Mouse (Mus musculus) activated CD4-positive, CD25-positive, alpha-beta regulatory T cell, adult 4 months (primary cell): Measurements from ENCODE around the gene Slc16a2. TPM values are rescaled to one million over a fixed set of nuclear protein-coding genes. Genes with fewer than 3 reads are reported as not detected.
"Not testable (repeated sequence)": the region's sequence is repeated elsewhere in the genome, so short reads cannot be mapped to it uniquely, and the experiment has no call there.

Experiments used
- ATAC-seq: one replicate; pipeline ENCODE4 v1.8.0; 2017
- polyA plus RNA-seq, 2 experiments: library from polyadenylated mRNA; unstranded; fragments of 100-300 nt; shearing (Covaris generic); gene quantifications; one replicate each; pipeline ENCODE4 v1.2.1; 2017

Slc16a2 gene
- polyA plus RNA-seq, 2 experiments from 2014 or later = not detected

- ATAC-seq = no peak
Observed at GRCm38 (mm10) chrX:103733091-103733490, 88.7 kb downstream of the Slc16a2 start.

- ATAC-seq = no peak
Observed at GRCm38 (mm10) chrX:103732033-103732703, 89.6 kb downstream of the Slc16a2 start.

GRCm38 (mm10) chrX:103722437-103722836 is 99.3 kb downstream of the Slc16a2 start:
- ATAC-seq = no peak

- no peak for ATAC-seq
Observed at GRCm38 (mm10) chrX:103719618-103720185, 102.1 kb downstream of the Slc16a2 start.

- no peak for ATAC-seq
Observed at GRCm38 (mm10) chrX:103712922-103713321, 108.9 kb downstream of the Slc16a2 start.

GRCm38 (mm10) chrX:103709671-103710070 is 112.1 kb downstream of the Slc16a2 start:
- ATAC-seq = no peak

GRCm38 (mm10) chrX:103708592-103708991 is 113.2 kb downstream of the Slc16a2 start:
- no peak for ATAC-seq

- no peak for ATAC-seq
Observed at GRCm38 (mm10) chrX:103704611-103705010, 117.2 kb downstream of the Slc16a2 start.

GRCm38 (mm10) chrX:103704024-103704423 is 117.8 kb downstream of the Slc16a2 start:
- ATAC-seq = no peak

- ATAC-seq = no peak
Observed at GRCm38 (mm10) chrX:103697796-103698195, 124.0 kb downstream of the Slc16a2 start.

GRCm38 (mm10) chrX:103696081-103696519 is 125.7 kb downstream of the Slc16a2 start:
- no peak for ATAC-seq

GRCm38 (mm10) chrX:103695165-103695996 is 126.4 kb downstream of the Slc16a2 start:
- ATAC-seq = peak; percentile 84

GRCm38 (mm10) chrX:103694787-103695164 is 127.0 kb downstream of the Slc16a2 start:
- no peak for ATAC-seq

GRCm38 (mm10) chrX:103694381-103694780 is 127.4 kb downstream of the Slc16a2 start:
- no peak for ATAC-seq

GRCm38 (mm10) chrX:103692916-103693315 is 128.9 kb downstream of the Slc16a2 start:
- ATAC-seq = no peak

- ATAC-seq = no peak
Observed at GRCm38 (mm10) chrX:103688551-103688950, 133.2 kb downstream of the Slc16a2 start.

- no peak for ATAC-seq
Observed at GRCm38 (mm10) chrX:103674674-103675073, 147.1 kb downstream of the Slc16a2 start.

GRCm38 (mm10) chrX:103673761-103674160 is 148.0 kb downstream of the Slc16a2 start:
- no peak for ATAC-seq

- ATAC-seq = no peak
Observed at GRCm38 (mm10) chrX:103670245-103670644, 151.5 kb downstream of the Slc16a2 start.

GRCm38 (mm10) chrX:103664445-103664844 is 157.3 kb downstream of the Slc16a2 start:
- ATAC-seq = not testable (repeated sequence)

- ATAC-seq = no peak
Observed at GRCm38 (mm10) chrX:103658985-103659384, 162.8 kb downstream of the Slc16a2 start.

GRCm38 (mm10) chrX:103653021-103653420 is 168.8 kb downstream of the Slc16a2 start:
- no peak for ATAC-seq

- ATAC-seq = no peak
Observed at GRCm38 (mm10) chrX:103652048-103652447, 169.7 kb downstream of the Slc16a2 start.
